Mouse (Mus musculus): ENCODE measurements at regions not wholly inside any gene's neighbourhood (a gene's known extent, or its start where the extent isn't known, plus 50 kb on each side); places are given as distances from the start of the nearest gene placed in this dataset.

DNA sequence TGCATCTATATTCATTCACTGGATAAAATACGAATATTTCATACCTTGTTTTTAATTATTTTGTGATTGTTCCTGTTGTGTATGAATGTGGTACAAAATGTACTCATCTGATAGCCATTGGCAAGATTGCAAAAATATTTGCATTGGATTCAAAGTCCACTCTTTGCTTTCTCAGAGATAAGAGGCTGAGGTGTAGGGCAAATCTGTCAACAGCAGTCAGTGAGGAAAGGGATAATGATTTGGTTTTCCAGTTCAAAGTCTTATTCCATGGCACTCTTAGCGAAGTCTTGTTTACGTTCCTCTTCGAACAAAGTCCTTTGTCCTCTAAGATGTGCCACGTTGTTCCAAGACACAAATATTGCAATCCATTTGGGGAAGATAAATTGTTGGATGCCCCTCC, 70.5 kb upstream of the Pdk4 start:
- no peak for TF ChIP-seq POLR2AphosphoS2 (IDR thresholded peaks at IDR 0.05; ENCODE audit: insufficient read length, low read depth)
- TF ChIP-seq CEBPB (IDR thresholded peaks at IDR 0.05; ENCODE audit: insufficient read depth, poor library complexity, severe bottlenecking), result no peak
- TF ChIP-seq MYOD1 (IDR thresholded peaks at IDR 0.05; ENCODE audit: control insufficient read depth in 1 of 3, insufficient read length in 2 of 3, low read depth in 2 of 3), result no peak
- TF ChIP-seq TCF12 (IDR thresholded peaks at IDR 0.05; ENCODE audit: insufficient read depth, poor library complexity, severe bottlenecking), result no peak
- no peak for TF ChIP-seq E2F4 (IDR thresholded peaks at IDR 0.05; ENCODE audit: insufficient read depth)
- no peak for TF ChIP-seq POLR2A (IDR thresholded peaks at IDR 0.05; ENCODE audit: insufficient read length, low read depth)
- TF ChIP-seq USF1 (IDR thresholded peaks at IDR 0.05; ENCODE audit: low read depth), result no peak
- no peak for TF ChIP-seq TCF3 (IDR thresholded peaks at IDR 0.05; ENCODE audit: insufficient read length, low read depth)
- TF ChIP-seq MYOG (IDR thresholded peaks at IDR 0.05; ENCODE audit: control insufficient read depth in 1 of 3, insufficient read depth in 1 of 3, insufficient read length in 2 of 3, low read depth in 2 of 3), result no peak
- no peak for TF ChIP-seq REST (IDR thresholded peaks at IDR 0.05; ENCODE audit: insufficient read depth, insufficient read length)
- no peak for TF ChIP-seq SRF (IDR thresholded peaks at IDR 0.05; ENCODE audit: control insufficient read depth, insufficient read length, low read depth)
- Histone ChIP-seq H3K4me3 (no peak overlapping the region), H3K79me2 (ENCODE audit: control insufficient read depth, insufficient read depth) (no peaks in the 10 kb centered on the region), H3K36me3 (ENCODE audit: control insufficient read depth, insufficient read depth) (no peaks in the 10 kb centered on the region), H3ac (ENCODE audit: control insufficient read depth, insufficient read length) (no peak overlapping the region), H3K27me3 (ENCODE audit: control insufficient read depth, insufficient read depth, insufficient read length) (no peaks in the 10 kb centered on the region), H3K4me2 (ENCODE audit: low read depth) (no peak overlapping the region)

DNA sequence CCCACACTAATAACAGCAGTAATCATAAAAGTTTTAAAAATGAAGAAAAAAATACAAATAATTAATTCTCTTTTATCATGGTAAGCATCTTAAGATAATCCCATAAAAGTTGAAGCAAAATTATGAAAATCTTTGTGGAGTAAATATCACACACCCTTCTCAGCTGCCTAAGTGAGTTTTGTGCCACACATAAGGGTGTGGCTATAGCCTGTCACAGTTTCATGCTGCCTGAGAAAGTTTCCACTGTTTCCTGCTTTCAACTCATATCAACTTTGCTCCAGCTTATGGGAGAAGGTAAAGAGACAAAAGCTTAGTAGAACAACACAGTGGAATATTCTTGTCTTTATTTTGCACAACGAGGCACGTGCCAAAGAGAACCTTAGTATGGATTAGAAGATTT, 68.9 kb upstream of the Pdk4 start:
- Histone ChIP-seq H3K4me3 (no peak overlapping the region), H3K27me3 (ENCODE audit: control insufficient read depth, insufficient read depth, insufficient read length) (no peaks in the 10 kb centered on the region), H3ac (ENCODE audit: control insufficient read depth, insufficient read length) (no peak overlapping the region), H3K4me2 (ENCODE audit: low read depth) (no peak overlapping the region), H3K79me2 (ENCODE audit: control insufficient read depth, insufficient read depth) (no peaks in the 10 kb centered on the region), H3K36me3 (ENCODE audit: control insufficient read depth, insufficient read depth) (no peaks in the 10 kb centered on the region)
- TF ChIP-seq MYOG (IDR thresholded peaks at IDR 0.05; ENCODE audit: control insufficient read depth in 1 of 3, insufficient read depth in 1 of 3, insufficient read length in 2 of 3, low read depth in 2 of 3), result no peak
- TF ChIP-seq MAX (IDR thresholded peaks at IDR 0.05; ENCODE audit: low read depth), result no peak
- TF ChIP-seq E2F4 (IDR thresholded peaks at IDR 0.05; ENCODE audit: insufficient read depth), result no peak
- no peak for TF ChIP-seq USF1 (IDR thresholded peaks at IDR 0.05; ENCODE audit: low read depth)
- no peak for TF ChIP-seq MYOD1 (IDR thresholded peaks at IDR 0.05; ENCODE audit: control insufficient read depth in 1 of 3, insufficient read length in 2 of 3, low read depth in 2 of 3)
- no peak for TF ChIP-seq TCF3 (IDR thresholded peaks at IDR 0.05; ENCODE audit: insufficient read length, low read depth)
- TF ChIP-seq POLR2AphosphoS2 (IDR thresholded peaks at IDR 0.05; ENCODE audit: insufficient read length, low read depth), result no peak
- no peak for TF ChIP-seq CEBPB (IDR thresholded peaks at IDR 0.05; ENCODE audit: insufficient read depth, poor library complexity, severe bottlenecking)
- no peak for TF ChIP-seq POLR2A (IDR thresholded peaks at IDR 0.05; ENCODE audit: insufficient read length, low read depth)
- TF ChIP-seq REST (IDR thresholded peaks at IDR 0.05; ENCODE audit: insufficient read depth, insufficient read length), result no peak
- no peak for TF ChIP-seq TCF12 (IDR thresholded peaks at IDR 0.05; ENCODE audit: insufficient read depth, poor library complexity, severe bottlenecking)
- no peak for TF ChIP-seq SRF (IDR thresholded peaks at IDR 0.05; ENCODE audit: control insufficient read depth, insufficient read length, low read depth)

DNA sequence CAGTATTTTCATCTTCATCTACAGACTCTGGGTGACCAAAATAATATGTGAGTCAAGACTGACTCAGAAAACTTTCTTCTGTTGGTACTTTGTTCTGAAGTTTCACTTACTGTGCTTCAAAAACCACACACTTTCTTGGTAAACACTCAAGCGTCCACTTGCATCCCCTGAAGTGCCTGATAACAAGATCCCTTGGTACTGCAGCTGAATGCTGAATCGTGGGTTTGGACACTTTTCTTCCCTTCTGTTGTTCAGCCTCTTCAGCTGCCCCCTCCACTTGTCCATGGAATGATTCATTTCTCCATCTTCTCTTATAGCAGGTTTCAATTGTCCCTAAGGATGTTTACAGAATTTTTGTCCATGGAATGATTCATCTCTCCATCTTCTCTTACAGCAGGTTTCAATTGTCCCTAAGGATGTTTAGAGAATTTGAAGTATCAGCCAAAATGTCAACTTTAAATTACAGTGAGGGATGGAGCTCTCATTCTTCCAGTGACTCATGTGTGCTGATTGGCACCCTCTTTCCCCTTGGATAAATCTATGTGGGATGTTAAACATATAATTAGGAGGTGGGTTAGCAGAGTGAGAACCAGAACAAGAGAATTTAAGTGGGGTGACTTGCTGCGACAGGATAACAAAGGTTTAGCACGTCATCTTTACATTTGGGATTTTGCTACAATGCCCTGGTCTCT, 57.7 kb upstream of the Pdk4 start:
- Histone ChIP-seq H3K27me3 (ENCODE audit: control insufficient read depth, insufficient read depth, insufficient read length) (no peaks in the 10 kb centered on the region), H3K36me3 (ENCODE audit: control insufficient read depth, insufficient read depth) (no peaks in the 10 kb centered on the region), H3K4me2 (ENCODE audit: low read depth) (peak overlapping the region; percentile 60), H3K4me3 (no peak overlapping the region), H3K79me2 (ENCODE audit: control insufficient read depth, insufficient read depth) (no peaks in the 10 kb centered on the region), H3ac (ENCODE audit: control insufficient read depth, insufficient read length) (no peak overlapping the region)
- no peak for TF ChIP-seq SRF (IDR thresholded peaks at IDR 0.05; ENCODE audit: control insufficient read depth, insufficient read length, low read depth)
- TF ChIP-seq REST (IDR thresholded peaks at IDR 0.05; ENCODE audit: insufficient read depth, insufficient read length), result no peak
- no peak for TF ChIP-seq MYOG (IDR thresholded peaks at IDR 0.05; ENCODE audit: control insufficient read depth in 1 of 3, insufficient read depth in 1 of 3, insufficient read length in 2 of 3, low read depth in 2 of 3)
- no peak for TF ChIP-seq E2F4 (IDR thresholded peaks at IDR 0.05; ENCODE audit: insufficient read depth)
- no peak for TF ChIP-seq TCF3 (IDR thresholded peaks at IDR 0.05; ENCODE audit: insufficient read length, low read depth)
- TF ChIP-seq POLR2AphosphoS2 (IDR thresholded peaks at IDR 0.05; ENCODE audit: insufficient read length, low read depth), result no peak
- TF ChIP-seq TCF12 (IDR thresholded peaks at IDR 0.05; ENCODE audit: insufficient read depth, poor library complexity, severe bottlenecking), result no peak
- TF ChIP-seq POLR2A (IDR thresholded peaks at IDR 0.05; ENCODE audit: insufficient read length, low read depth), result no peak
- TF ChIP-seq MYOD1 (IDR thresholded peaks at IDR 0.05; ENCODE audit: control insufficient read depth in 1 of 3, insufficient read length in 2 of 3, low read depth in 2 of 3), result no peak
- no peak for TF ChIP-seq USF1 (IDR thresholded peaks at IDR 0.05; ENCODE audit: low read depth)
- no peak for TF ChIP-seq CEBPB (IDR thresholded peaks at IDR 0.05; ENCODE audit: insufficient read depth, poor library complexity, severe bottlenecking)
- TF ChIP-seq MAX (IDR thresholded peaks at IDR 0.05; ENCODE audit: low read depth), result no peak

DNA sequence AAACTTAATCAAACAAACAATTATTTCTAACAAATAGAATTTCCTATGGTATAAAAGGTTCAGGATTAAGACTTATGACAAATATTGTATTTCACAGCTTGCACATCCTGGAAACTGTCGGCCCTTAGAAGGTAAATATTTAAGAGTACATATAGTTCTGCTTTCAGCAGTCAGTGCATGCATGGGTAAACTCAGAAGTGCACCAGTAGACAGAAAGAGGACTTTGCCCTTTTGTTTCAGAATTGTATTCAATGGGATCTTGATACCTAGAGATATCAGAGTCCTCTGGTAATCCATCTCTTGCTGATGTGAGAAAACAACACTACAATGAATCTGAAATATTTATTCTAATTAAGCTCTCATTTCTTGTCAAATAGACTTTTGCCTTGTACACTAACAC, 54.0 kb upstream of the Pdk4 start:
- TF ChIP-seq TCF3 (IDR thresholded peaks at IDR 0.05; ENCODE audit: insufficient read length, low read depth) (no peak), REST (IDR thresholded peaks at IDR 0.05; ENCODE audit: insufficient read depth, insufficient read length) (no peak), MAX (IDR thresholded peaks at IDR 0.05; ENCODE audit: low read depth) (no peak), USF1 (IDR thresholded peaks at IDR 0.05; ENCODE audit: low read depth) (no peak), MYOD1 (IDR thresholded peaks at IDR 0.05; ENCODE audit: control insufficient read depth in 1 of 3, insufficient read length in 2 of 3, low read depth in 2 of 3) (no peak), SRF (IDR thresholded peaks at IDR 0.05; ENCODE audit: control insufficient read depth, insufficient read length, low read depth) (no peak), E2F4 (IDR thresholded peaks at IDR 0.05; ENCODE audit: insufficient read depth) (no peak), MYOG (IDR thresholded peaks at IDR 0.05; ENCODE audit: control insufficient read depth in 1 of 3, insufficient read depth in 1 of 3, insufficient read length in 2 of 3, low read depth in 2 of 3) (no peak), POLR2AphosphoS2 (IDR thresholded peaks at IDR 0.05; ENCODE audit: insufficient read length, low read depth) (no peak), TCF12 (IDR thresholded peaks at IDR 0.05; ENCODE audit: insufficient read depth, poor library complexity, severe bottlenecking) (no peak), CEBPB (IDR thresholded peaks at IDR 0.05; ENCODE audit: insufficient read depth, poor library complexity, severe bottlenecking) (no peak), POLR2A (IDR thresholded peaks at IDR 0.05; ENCODE audit: insufficient read length, low read depth) (no peak)
- no peak overlapping the region for H3K4me3 ChIP-seq

More for the DNA sequence above, 54.0 kb upstream of the Pdk4 start:
- H3K36me3 ChIP-seq (ENCODE audit: control insufficient read depth, insufficient read depth), result no peaks in the 10 kb centered on the region
- H3ac ChIP-seq (ENCODE audit: control insufficient read depth, insufficient read length), result no peak overlapping the region
- no peak overlapping the region for H3K4me2 ChIP-seq (ENCODE audit: low read depth)
- H3K79me2 ChIP-seq (ENCODE audit: control insufficient read depth, insufficient read depth), result no peaks in the 10 kb centered on the region
- no peaks in the 10 kb centered on the region for H3K27me3 ChIP-seq (ENCODE audit: control insufficient read depth, insufficient read depth, insufficient read length)

Data from myocyte (in vitro differentiated cells).